Mouse (Mus musculus): ENCODE data around the gene Hs3st3a1. TPM values are rescaled to one million over a fixed set of nuclear protein-coding genes. Genes with fewer than 3 reads are reported as not detected.

Hs3st3a1 gene
- polyA plus RNA-seq, 1 experiment, result not detected

GRCm38 (mm10) chr11:64436412-64436727, 1.2 kb downstream of the Hs3st3a1 start, which contains the start of gene F930015N05Rik:
TSS of gene F930015N05Rik (minus strand) at chr11:64436653.
- Histone ChIP-seq H3K36me3 (ENCODE audit: control insufficient read depth) (no peaks in the 10 kb centered on the region), H3K4me1 (ENCODE audit: control insufficient read depth) (no peaks in the 10 kb centered on the region; the same call in 1 of the 2 replicates), H3K4me3 (replicated peaks) (peak within 1 kb of the TSS; percentile 29), H3K27me3 (ENCODE audit: control insufficient read depth) (peaks cover 38% of the 10 kb centered on the region), H3K9me3 (ENCODE audit: control insufficient read depth, low read length) (peaks cover 2% of the 10 kb centered on the region; the same call in 1 of the 2 replicates)
- no peak for TF ChIP-seq GATA1 (IDR thresholded peaks at IDR 0.05; ENCODE audit: low read length)
- TF ChIP-seq TAL1 (IDR thresholded peaks at IDR 0.05; ENCODE audit: low read length), result no peak

DNA sequence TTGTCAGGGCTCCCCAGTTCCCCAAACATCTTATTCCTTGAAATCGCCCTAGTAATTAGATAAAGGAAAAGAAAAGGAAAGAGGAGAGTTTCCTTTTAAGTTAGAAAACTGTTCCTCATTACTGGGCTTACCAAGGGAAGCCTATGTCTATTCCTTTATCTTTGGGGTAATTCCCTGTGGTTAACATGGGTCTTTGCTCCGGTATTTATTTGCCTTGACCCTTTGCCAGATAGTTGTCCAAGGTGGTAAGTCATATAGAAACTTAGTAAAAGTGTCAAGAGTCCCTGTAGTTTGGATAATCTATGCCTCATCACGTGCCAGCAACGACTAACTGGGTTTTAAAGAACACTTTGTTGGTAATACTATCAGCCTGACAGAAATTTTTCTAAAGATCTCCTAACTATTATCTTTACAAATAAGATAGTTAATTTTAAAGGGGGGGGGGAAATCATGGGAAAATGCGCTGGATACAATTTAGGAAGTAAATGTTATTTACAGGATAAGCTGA, 1.7 kb downstream of the Hs3st3a1 start:
- Histone ChIP-seq H3K4me1 (ENCODE audit: control insufficient read depth) (no peaks in the 10 kb centered on the region; the same call in 1 of the 2 replicates), H3K4me3 (replicated peaks) (no peak overlapping the region), H3K36me3 (ENCODE audit: control insufficient read depth) (no peaks in the 10 kb centered on the region), H3K27me3 (ENCODE audit: control insufficient read depth) (peaks cover 38% of the 10 kb centered on the region), H3K9me3 (ENCODE audit: control insufficient read depth, low read length) (peaks cover 2% of the 10 kb centered on the region; the same call in 1 of the 2 replicates)
- TF ChIP-seq GATA1 (IDR thresholded peaks at IDR 0.05; ENCODE audit: low read length) (no peak), TAL1 (IDR thresholded peaks at IDR 0.05; ENCODE audit: low read length) (no peak)

DNA sequence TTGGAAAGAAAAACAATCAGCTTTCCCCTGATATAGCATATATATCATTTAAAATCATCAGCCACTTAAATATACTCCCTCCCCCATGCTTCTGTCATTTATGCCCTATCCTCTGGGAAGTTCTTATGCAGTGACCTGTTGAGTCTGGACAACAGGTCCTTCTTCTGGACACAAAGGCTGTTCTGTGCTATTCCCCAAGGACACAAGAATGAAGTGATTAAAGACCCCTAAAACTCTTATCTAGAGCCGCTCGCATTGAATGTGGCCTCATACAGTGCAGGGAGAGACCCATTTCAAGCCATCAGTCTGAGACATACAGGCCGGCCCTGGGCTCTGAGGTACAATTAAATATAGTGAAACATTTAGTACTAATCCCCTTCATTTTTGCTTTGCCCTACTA, 2.6 kb downstream of the Hs3st3a1 start:
- no peaks in the 10 kb centered on the region; the same call in 1 of the 2 replicates for H3K4me1 ChIP-seq (ENCODE audit: control insufficient read depth)
- TF ChIP-seq GATA1 (IDR thresholded peaks at IDR 0.05; ENCODE audit: low read length) (no peak), TAL1 (IDR thresholded peaks at IDR 0.05; ENCODE audit: low read length) (no peak)
- no peak overlapping the region for H3K4me3 ChIP-seq (replicated peaks)
- peaks cover 2% of the 10 kb centered on the region; the same call in 1 of the 2 replicates for H3K9me3 ChIP-seq (ENCODE audit: control insufficient read depth, low read length)
- H3K36me3 ChIP-seq (ENCODE audit: control insufficient read depth), result no peaks in the 10 kb centered on the region
- H3K27me3 ChIP-seq (ENCODE audit: control insufficient read depth), result peaks cover 38% of the 10 kb centered on the region

- no peak overlapping the region for H3K4me3 ChIP-seq (replicated peaks)
- peaks cover 35% of the 10 kb centered on the region for H3K27me3 ChIP-seq (ENCODE audit: control insufficient read depth)
- no peaks in the 10 kb centered on the region; the same call in 1 of the 2 replicates for H3K4me1 ChIP-seq (ENCODE audit: control insufficient read depth)
- no peaks in the 10 kb centered on the region for H3K36me3 ChIP-seq (ENCODE audit: control insufficient read depth)
- peaks cover 2% of the 10 kb centered on the region; the same call in 1 of the 2 replicates for H3K9me3 ChIP-seq (ENCODE audit: control insufficient read depth, low read length)
- TF ChIP-seq TAL1 (IDR thresholded peaks at IDR 0.05; ENCODE audit: low read length) (no peak), GATA1 (IDR thresholded peaks at IDR 0.05; ENCODE audit: low read length) (no peak)
Observed at GRCm38 (mm10) chr11:64438909-64439308, 3.8 kb downstream of the Hs3st3a1 start.

DNA sequence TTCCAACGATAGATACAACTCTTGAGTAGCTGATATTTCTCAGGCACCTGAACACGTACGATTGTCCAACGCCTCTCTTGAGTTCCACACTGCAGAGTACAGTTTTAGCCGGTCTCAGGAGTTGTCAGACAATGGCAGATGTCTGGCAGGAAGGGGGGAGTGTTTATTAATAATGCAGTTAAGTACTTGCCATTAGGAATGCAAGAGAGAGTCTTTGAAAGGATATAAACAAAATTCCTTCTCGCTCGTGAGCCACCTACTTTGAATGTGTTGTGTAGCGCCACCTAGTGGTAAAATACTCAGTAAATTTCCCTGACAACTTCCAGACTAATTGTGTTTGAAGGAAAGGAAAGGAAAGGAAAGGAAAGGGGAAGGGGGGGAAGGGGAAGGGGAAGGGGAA, 7.0 kb downstream of the Hs3st3a1 start:
- H3K4me3 ChIP-seq (replicated peaks), result no peak overlapping the region
- no peak for TF ChIP-seq TAL1 (IDR thresholded peaks at IDR 0.05; ENCODE audit: low read length)
- TF ChIP-seq GATA1 (IDR thresholded peaks at IDR 0.05; ENCODE audit: low read length), result no peak
- H3K9me3 ChIP-seq (ENCODE audit: control insufficient read depth, low read length), result no peaks in the 10 kb centered on the region
- peaks cover 8% of the 10 kb centered on the region for H3K27me3 ChIP-seq (ENCODE audit: control insufficient read depth)
- no peaks in the 10 kb centered on the region for H3K4me1 ChIP-seq (ENCODE audit: control insufficient read depth)
- no peaks in the 10 kb centered on the region for H3K36me3 ChIP-seq (ENCODE audit: control insufficient read depth)

- TF ChIP-seq GATA1 (IDR thresholded peaks at IDR 0.05; ENCODE audit: low read length), result no peak
- no peak for TF ChIP-seq TAL1 (IDR thresholded peaks at IDR 0.05; ENCODE audit: low read length)
- no peaks in the 10 kb centered on the region for H3K36me3 ChIP-seq (ENCODE audit: control insufficient read depth)
- peaks cover 2% of the 10 kb centered on the region for H3K27me3 ChIP-seq (ENCODE audit: control insufficient read depth)
Observed at GRCm38 (mm10) chr11:64442701-64443100, 7.6 kb downstream of the Hs3st3a1 start.

GRCm38 (mm10) chr11:64445227-64445626, 10.1 kb downstream of the Hs3st3a1 start:
- H3K9me3 ChIP-seq (ENCODE audit: control insufficient read depth, low read length), result no peaks in the 10 kb centered on the region
- no peaks in the 10 kb centered on the region for H3K36me3 ChIP-seq (ENCODE audit: control insufficient read depth)
- no peaks in the 10 kb centered on the region for H3K4me1 ChIP-seq (ENCODE audit: control insufficient read depth)
- no peak for TF ChIP-seq TAL1 (IDR thresholded peaks at IDR 0.05; ENCODE audit: low read length)
- no peak for TF ChIP-seq GATA1 (IDR thresholded peaks at IDR 0.05; ENCODE audit: low read length)
- no peak overlapping the region for H3K4me3 ChIP-seq (replicated peaks)
- H3K27me3 ChIP-seq (ENCODE audit: control insufficient read depth), result no peaks in the 10 kb centered on the region

More at GRCm38 (mm10) chr11:64442701-64443100, 7.6 kb downstream of the Hs3st3a1 start:
- H3K4me3 ChIP-seq (replicated peaks), result no peak overlapping the region
- no peaks in the 10 kb centered on the region for H3K4me1 ChIP-seq (ENCODE audit: control insufficient read depth)
- no peaks in the 10 kb centered on the region for H3K9me3 ChIP-seq (ENCODE audit: control insufficient read depth, low read length)

- TF ChIP-seq GATA1 (IDR thresholded peaks at IDR 0.05; ENCODE audit: low read length) (no peak), TAL1 (IDR thresholded peaks at IDR 0.05; ENCODE audit: low read length) (no peak)
- H3K27me3 ChIP-seq (ENCODE audit: control insufficient read depth), result no peaks in the 10 kb centered on the region
- H3K9me3 ChIP-seq (ENCODE audit: control insufficient read depth, low read length), result no peaks in the 10 kb centered on the region
- no peaks in the 10 kb centered on the region for H3K4me1 ChIP-seq (ENCODE audit: control insufficient read depth)
- H3K4me3 ChIP-seq (replicated peaks), result no peak overlapping the region
- no peaks in the 10 kb centered on the region for H3K36me3 ChIP-seq (ENCODE audit: control insufficient read depth)
Observed at GRCm38 (mm10) chr11:64448586-64449315, 13.6 kb downstream of the Hs3st3a1 start.

GRCm38 (mm10) chr11:64461746-64462145, 26.6 kb downstream of the Hs3st3a1 start:
- Histone ChIP-seq H3K36me3 (ENCODE audit: control insufficient read depth) (no peaks in the 10 kb centered on the region), H3K27me3 (ENCODE audit: control insufficient read depth) (no peaks in the 10 kb centered on the region), H3K9me3 (ENCODE audit: control insufficient read depth, low read length) (no peaks in the 10 kb centered on the region), H3K4me3 (replicated peaks) (no peak overlapping the region), H3K4me1 (ENCODE audit: control insufficient read depth) (no peaks in the 10 kb centered on the region)
- no peak for TF ChIP-seq GATA1 (IDR thresholded peaks at IDR 0.05; ENCODE audit: low read length)
- TF ChIP-seq TAL1 (IDR thresholded peaks at IDR 0.05; ENCODE audit: low read length), result no peak

All from erythroblast, embryonic 14.5 days (primary cell).